In the genomic region with DNA sequence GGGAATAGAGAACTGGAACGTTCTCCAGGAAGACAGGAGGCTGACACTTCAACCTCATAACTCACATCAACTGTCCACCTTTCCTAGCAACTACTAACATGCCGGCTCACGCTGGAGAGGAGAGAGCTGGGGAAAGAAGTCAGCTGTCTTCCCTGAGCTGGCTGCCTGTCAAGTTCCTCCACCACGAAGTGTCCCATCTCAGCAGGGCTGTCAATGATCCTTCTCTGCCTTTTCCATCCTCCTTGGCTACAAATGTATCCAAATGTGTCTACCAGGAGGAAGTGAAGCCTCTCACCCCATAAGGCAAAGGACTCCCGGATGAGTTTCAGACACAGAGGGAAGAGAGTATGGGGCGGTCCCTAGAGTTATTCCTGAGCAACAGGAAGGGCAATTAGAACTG, we compare ENCODE assay signal across 8 mouse cellular contexts. TPM values are rescaled to one million over a fixed set of nuclear protein-coding genes. Genes with fewer than 3 reads are reported as not detected.
DNase-seq lines count a peak whose midpoint lies in the region; ATAC-seq and TF ChIP-seq lines count a peak whose summit lies in the region.

No protein-coding gene starts in this region.

- peak overlapping the region; percentile 61; the same call in 1 of the 2 replicates for H3K4me3 ChIP-seq in kidney, embryonic 14.5 days (ENCODE audit: low read length)
- H3K4me3 ChIP-seq in embryonic facial prominence, embryonic 12.5 days, result peak overlapping the region; percentile 85
- H3K4me3 ChIP-seq in intestine, embryonic 15.5 days (replicated peaks), result peak overlapping the region; percentile 74; the same call in 1 of the 2 replicates
- peak overlapping the region; percentile 85 for H3K4me3 ChIP-seq in myocyte

- H3K27ac ChIP-seq in kidney, embryonic 14.5 days (ENCODE audit: low read depth, low read length), result peak overlapping the region; percentile 1; the same call in 1 of the 2 replicates
- H3K27ac ChIP-seq in embryonic facial prominence, embryonic 12.5 days, result 0 out of 2 replicates have a peak overlapping the region, but pooled peaks have one; percentile 98
- H3K27ac ChIP-seq in intestine, embryonic 15.5 days, result peak overlapping the region; percentile 2; the same call in 1 of the 2 replicates

- TF ChIP-seq POLR2A in myocyte (IDR thresholded peaks at IDR 0.05; ENCODE audit: insufficient read length, low read depth), result no peak

- H3ac ChIP-seq in myocyte (ENCODE audit: control insufficient read depth, insufficient read length), result no peak overlapping the region

- H3K36me3 ChIP-seq in kidney, embryonic 14.5 days (ENCODE audit: control insufficient read depth, insufficient read depth, low read length), result no peaks in the 10 kb centered on the region; the same call in 1 of the 2 replicates
- H3K36me3 ChIP-seq in embryonic facial prominence, embryonic 12.5 days, result no peaks in the 10 kb centered on the region; the same call in 1 of the 2 replicates
- H3K36me3 ChIP-seq in intestine, embryonic 15.5 days, result no peaks in the 10 kb centered on the region
- H3K36me3 ChIP-seq in myocyte (ENCODE audit: control insufficient read depth, insufficient read depth), result no peaks in the 10 kb centered on the region

- H3K9ac ChIP-seq in kidney, embryonic 14.5 days (ENCODE audit: low read depth, low read length), result no peak overlapping the region
- peak overlapping the region; percentile 90; the same call in 1 of the 2 replicates for H3K9ac ChIP-seq in embryonic facial prominence, embryonic 12.5 days
- H3K9ac ChIP-seq in intestine, embryonic 15.5 days, result no peak overlapping the region

- peak overlapping the region; percentile 96 for H3K4me2 ChIP-seq in kidney, embryonic 14.5 days (replicated peaks; ENCODE audit: low read depth, low read length)
- H3K4me2 ChIP-seq in embryonic facial prominence, embryonic 12.5 days (replicated peaks), result peak overlapping the region; percentile 81
- peak overlapping the region; percentile 95 for H3K4me2 ChIP-seq in intestine, embryonic 15.5 days (replicated peaks)
- peak overlapping the region; percentile 94 for H3K4me2 ChIP-seq in myocyte (ENCODE audit: low read depth)

- peaks cover 67% of the 10 kb centered on the region for H3K79me2 ChIP-seq in myocyte (ENCODE audit: control insufficient read depth, insufficient read depth)

- H3K4me1 ChIP-seq in kidney, embryonic 14.5 days (ENCODE audit: control insufficient read depth, insufficient read depth, low read length), result peaks cover 66% of the 10 kb centered on the region
- peaks cover 68% of the 10 kb centered on the region for H3K4me1 ChIP-seq in embryonic facial prominence, embryonic 12.5 days
- peaks cover 73% of the 10 kb centered on the region for H3K4me1 ChIP-seq in intestine, embryonic 15.5 days (replicated peaks)

- WGBS in kidney, embryonic 14.5 days, result 38% methylated on average over 5 of the region's 6 CpGs
- 37% methylated on average over 6 of the region's 6 CpGs for WGBS in embryonic facial prominence, embryonic 12.5 days
- 24% methylated on average over 6 of the region's 6 CpGs for WGBS in intestine, embryonic 15.5 days

- DNase-seq in kidney, adult 18-20 months, result no peak
- no peak for DNase-seq in thymus, postnatal 4 days
- no peak for DNase-seq in layer of hippocampus, adult 18-20 months (ENCODE audit: low spot score in 2 of 2)
- no peak for DNase-seq in retina, embryonic 14.5 days (ENCODE audit: low spot score)

- no peaks in the 10 kb centered on the region for H3K27me3 ChIP-seq in kidney, embryonic 14.5 days (ENCODE audit: control insufficient read depth, insufficient read depth, low read length)
- H3K27me3 ChIP-seq in embryonic facial prominence, embryonic 12.5 days, result no peaks in the 10 kb centered on the region
- no peaks in the 10 kb centered on the region for H3K27me3 ChIP-seq in intestine, embryonic 15.5 days (replicated peaks)
- no peaks in the 10 kb centered on the region for H3K27me3 ChIP-seq in myocyte (ENCODE audit: control insufficient read depth, insufficient read depth, insufficient read length)

- H3K9me3 ChIP-seq in kidney, embryonic 14.5 days (ENCODE audit: control insufficient read depth, low read length), result no peaks in the 10 kb centered on the region
- H3K9me3 ChIP-seq in embryonic facial prominence, embryonic 12.5 days, result no peaks in the 10 kb centered on the region
- H3K9me3 ChIP-seq in intestine, embryonic 15.5 days, result no peaks in the 10 kb centered on the region

- no peak for ATAC-seq in kidney, embryonic 14.5 days (ENCODE audit: low FRiP score, low TSS enrichment)
- no peak for ATAC-seq in embryonic facial prominence, embryonic 12.5 days (ENCODE audit: insufficient number of reproducible peaks, insufficient read depth, low FRiP score, low TSS enrichment)
- no peak for ATAC-seq in intestine, embryonic 15.5 days

TF ChIP-seq in myocyte, 11 proteins besides CTCF, POLR2A, EP300 and RAD21:
- TF ChIP-seq MAX (IDR thresholded peaks at IDR 0.05; ENCODE audit: low read depth), result no peak
- TF ChIP-seq MYOD1 (IDR thresholded peaks at IDR 0.05; ENCODE audit: control insufficient read depth in 1 of 3, insufficient read length in 2 of 3, low read depth in 2 of 3), result peak; percentile 32 to 78 (median 67)
- TF ChIP-seq TCF12 (IDR thresholded peaks at IDR 0.05; ENCODE audit: insufficient read depth, poor library complexity, severe bottlenecking), result no peak
- no peak for TF ChIP-seq E2F4 (IDR thresholded peaks at IDR 0.05; ENCODE audit: insufficient read depth)
- no peak for TF ChIP-seq USF1 (IDR thresholded peaks at IDR 0.05; ENCODE audit: low read depth)
- TF ChIP-seq REST (IDR thresholded peaks at IDR 0.05; ENCODE audit: insufficient read depth, insufficient read length), result no peak
- TF ChIP-seq MYOG (IDR thresholded peaks at IDR 0.05; ENCODE audit: control insufficient read depth in 1 of 3, insufficient read depth in 1 of 3, insufficient read length in 2 of 3, low read depth in 2 of 3), result peak in 1 of 3 experiments; percentile 79
- no peak for TF ChIP-seq POLR2AphosphoS2 (IDR thresholded peaks at IDR 0.05; ENCODE audit: insufficient read length, low read depth)
- TF ChIP-seq SRF (IDR thresholded peaks at IDR 0.05; ENCODE audit: control insufficient read depth, insufficient read length, low read depth), result no peak
- no peak for TF ChIP-seq TCF3 (IDR thresholded peaks at IDR 0.05; ENCODE audit: insufficient read length, low read depth)
- no peak for TF ChIP-seq CEBPB (IDR thresholded peaks at IDR 0.05; ENCODE audit: insufficient read depth, poor library complexity, severe bottlenecking)

RNA-seq across cellular contexts. Expression of a gene that starts 2.8 kb away (rescaled TPM):
- polyA plus RNA-seq in kidney, embryonic 14.5 days (2014; fragmentation: Nextera tagmentation; extraction: Ambion mirVana), result 44.2 and 54.9 TPM in 2 replicates
- polyA plus RNA-seq in embryonic facial prominence, embryonic 12.5 days (2016; fragmentation: Nextera tagmentation; extraction: Ambion mirVana), result 115 TPM in 2 replicates
- polyA plus RNA-seq in intestine, embryonic 15.5 days (2015; fragmentation: Nextera tagmentation; extraction: Ambion mirVana), result 67.2 and 77.1 TPM in 2 replicates
- polyA plus RNA-seq in myocyte (2012; fragmentation: generic; extraction: Trizol), result 244 TPM
- total RNA-seq in layer of hippocampus, adult 18-20 months (2021), result 100 to 1,000 TPM; 284 to 294 TPM

RNA-seq across cellular contexts. Expression of a gene that starts 24.6 kb away (rescaled TPM):
- 14.0 and 18.9 TPM in 2 replicates for polyA plus RNA-seq in kidney, embryonic 14.5 days (2014; fragmentation: Nextera tagmentation; extraction: Ambion mirVana)
- 13.0 and 13.3 TPM in 2 replicates for polyA plus RNA-seq in embryonic facial prominence, embryonic 12.5 days (2016; fragmentation: Nextera tagmentation; extraction: Ambion mirVana)
- 37.7 and 39.9 TPM in 2 replicates for polyA plus RNA-seq in intestine, embryonic 15.5 days (2015; fragmentation: Nextera tagmentation; extraction: Ambion mirVana)
- polyA plus RNA-seq in myocyte (2012; fragmentation: generic; extraction: Trizol), result 0.26 TPM
- total RNA-seq in layer of hippocampus, adult 18-20 months (2021), result 1 to 10 TPM; 5.7 to 7.3 TPM

RNA-seq across cellular contexts. Expression of a gene that starts 48.5 kb away (rescaled TPM):
- polyA plus RNA-seq in kidney, embryonic 14.5 days (2014; fragmentation: Nextera tagmentation; extraction: Ambion mirVana), result 7.6 and 12.4 TPM in 2 replicates
- 9.0 and 11.9 TPM in 2 replicates for polyA plus RNA-seq in embryonic facial prominence, embryonic 12.5 days (2016; fragmentation: Nextera tagmentation; extraction: Ambion mirVana)
- 5.7 and 6.9 TPM in 2 replicates for polyA plus RNA-seq in intestine, embryonic 15.5 days (2015; fragmentation: Nextera tagmentation; extraction: Ambion mirVana)
- polyA plus RNA-seq in myocyte (2012; fragmentation: generic; extraction: Trizol), result 5.6 TPM
- 1 to 10 TPM; 6.6 to 6.7 TPM for total RNA-seq in layer of hippocampus, adult 18-20 months (2021)

RNA-seq across cellular contexts. Expression of a gene that starts 50.2 kb away (rescaled TPM):
- polyA plus RNA-seq in kidney, embryonic 14.5 days (2014; fragmentation: Nextera tagmentation; extraction: Ambion mirVana), result 19.0 and 19.8 TPM in 2 replicates
- 18.8 and 19.5 TPM in 2 replicates for polyA plus RNA-seq in embryonic facial prominence, embryonic 12.5 days (2016; fragmentation: Nextera tagmentation; extraction: Ambion mirVana)
- polyA plus RNA-seq in intestine, embryonic 15.5 days (2015; fragmentation: Nextera tagmentation; extraction: Ambion mirVana), result 8.3 and 8.7 TPM in 2 replicates
- polyA plus RNA-seq in myocyte (2012; fragmentation: generic; extraction: Trizol), result 68.7 TPM
- total RNA-seq in layer of hippocampus, adult 18-20 months (2021), result 10 to 100 TPM; 54.8 to 55.6 TPM

Comparison
In these comparisons a context has a peak if more than half of its experiments do, and no peak if none do; other contexts are left out.
1. H3K27ac ChIP-seq: peak in every context shown above with its lines; median percentile 98 in embryonic facial prominence, embryonic 12.5 days; 2 in intestine, embryonic 15.5 days; 1 in kidney, embryonic 14.5 days.
2. RNA of a gene that starts 24.6 kb away (polyA plus RNA-seq): 37.7 to 39.9 TPM in intestine, embryonic 15.5 days, 14.0 to 18.9 TPM in kidney, embryonic 14.5 days and 13.0 to 13.3 TPM in embryonic facial prominence, embryonic 12.5 days; 0.26 TPM in myocyte (single experiment); every median in the first group is over 10 times any median in the second.
3. Peak in every context shown above with its lines, with median percentiles within 50 percentile points of each other: H3K4me2 ChIP-seq and H3K4me3 ChIP-seq.